Mouse (Mus musculus) yolk sac, embryonic 10.5 days (tissue): ENCODE results near the gene Mpp6.
A peak's percentile ranks its signal among the peaks of the same experiment; 100 is the strongest.

ENCODE experiments used
- DNase-seq: peaks from one replicate; pipeline ENCODE4 v3.0.0-alpha.2; 2017; ENCODE audit warnings: low spot score

Mpp6 gene

GRCm38 (mm10) chr6:50149378-50149777 is 39.3 kb downstream of the Mpp6 start:
- DNase-seq = no peak

GRCm38 (mm10) chr6:50159842-50160241 is 49.8 kb downstream of the Mpp6 start:
- no peak for DNase-seq

GRCm38 (mm10) chr6:50163013-50163412 is 53.0 kb downstream of the Mpp6 start:
- no peak for DNase-seq

GRCm38 (mm10) chr6:50168821-50169220 is 58.8 kb downstream of the Mpp6 start:
- no peak for DNase-seq

- no peak for DNase-seq
Measured at GRCm38 (mm10) chr6:50169771-50170170, 59.7 kb downstream of the Mpp6 start.

- DNase-seq = no peak
Measured at GRCm38 (mm10) chr6:50175736-50176135, 65.7 kb downstream of the Mpp6 start.

GRCm38 (mm10) chr6:50180189-50180588 is 70.1 kb downstream of the Mpp6 start:
- DNase-seq = no peak

GRCm38 (mm10) chr6:50187955-50188354 is 77.9 kb downstream of the Mpp6 start:
- no peak for DNase-seq

GRCm38 (mm10) chr6:50189376-50189775 is 79.3 kb downstream of the Mpp6 start:
- no peak for DNase-seq

- DNase-seq = no peak
Measured at GRCm38 (mm10) chr6:50191605-50192004, 81.6 kb downstream of the Mpp6 start.

GRCm38 (mm10) chr6:50192169-50192568 is 82.1 kb downstream of the Mpp6 start:
- no peak for DNase-seq

- no peak for DNase-seq
Measured at GRCm38 (mm10) chr6:50192822-50193221, 82.8 kb downstream of the Mpp6 start.

GRCm38 (mm10) chr6:50193851-50194250 is 83.8 kb downstream of the Mpp6 start:
- peak; percentile 36 for DNase-seq

GRCm38 (mm10) chr6:50204356-50204755 is 94.3 kb downstream of the Mpp6 start:
- DNase-seq = no peak

GRCm38 (mm10) chr6:50205093-50205492 is 95.1 kb downstream of the Mpp6 start:
- no peak for DNase-seq

- DNase-seq = no peak
Measured at GRCm38 (mm10) chr6:50214711-50215372, 104.8 kb downstream of the Mpp6 start.

GRCm38 (mm10) chr6:50215373-50215745 is 105.3 kb downstream of the Mpp6 start:
- no peak for DNase-seq

- DNase-seq = no peak
Measured at GRCm38 (mm10) chr6:50215986-50216385, 105.9 kb downstream of the Mpp6 start.

GRCm38 (mm10) chr6:50218628-50219027 is 108.6 kb downstream of the Mpp6 start:
- DNase-seq = no peak

GRCm38 (mm10) chr6:50219066-50219465 is 109.0 kb downstream of the Mpp6 start:
- DNase-seq = no peak

- DNase-seq = no peak
Measured at GRCm38 (mm10) chr6:50220863-50221262, 110.8 kb downstream of the Mpp6 start.

- no peak for DNase-seq
Measured at GRCm38 (mm10) chr6:50222351-50222750, 112.3 kb downstream of the Mpp6 start.

GRCm38 (mm10) chr6:50222986-50223385 is 112.9 kb downstream of the Mpp6 start:
- DNase-seq = no peak

GRCm38 (mm10) chr6:50223606-50224005 is 113.6 kb downstream of the Mpp6 start:
- DNase-seq = no peak
